Mouse (Mus musculus): ENCODE data around the gene Cwf19l1. TPM values are rescaled to one million over a fixed set of nuclear protein-coding genes. Genes with fewer than 3 reads are reported as not detected.
"Not testable (repeated sequence)": the region's sequence is repeated elsewhere in the genome, so short reads cannot be mapped to it uniquely, and the experiment has no call there.

Gene Cwf19l1
- polyA plus RNA-seq, 1 experiment from 2014 or later: 37.1 TPM

DNA sequence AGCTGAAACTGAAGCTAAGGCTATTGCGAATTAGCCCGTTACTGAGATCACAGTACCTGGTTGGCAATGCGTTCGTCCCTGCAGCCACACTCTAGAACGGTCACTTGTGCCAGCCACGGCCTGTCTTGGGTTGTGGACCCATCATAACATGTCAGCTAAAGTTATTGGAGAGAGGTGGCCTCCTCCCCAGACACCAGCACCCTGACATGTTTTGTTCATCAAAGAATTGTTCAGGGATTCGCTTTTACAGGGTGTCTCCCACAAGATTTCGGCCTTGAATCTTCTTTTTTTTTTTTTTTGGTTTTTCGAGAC is 10.8 kb upstream of the Cwf19l1 start:
- no peaks in the 10 kb centered on the region for H3K9me3 ChIP-seq (replicated peaks)
- no peak; the same call in 1 of the 2 replicates for ATAC-seq
- H3K4me2 ChIP-seq: peak overlapping the region; percentile 86
- H3K4me3 ChIP-seq: peak overlapping the region; percentile 78
- peaks cover 8% of the 10 kb centered on the region for H3K4me1 ChIP-seq
- peaks cover 13% of the 10 kb centered on the region for H3K27me3 ChIP-seq
- H3K27ac ChIP-seq: no peak overlapping the region
- H3K9ac ChIP-seq: peak overlapping the region; percentile 83
- WGBS: 61% methylated on average over 9 of the region's 9 CpGs
- H3K36me3 ChIP-seq (ENCODE audit: poor library complexity, severe bottlenecking): peaks cover 29% of the 10 kb centered on the region

DNA sequence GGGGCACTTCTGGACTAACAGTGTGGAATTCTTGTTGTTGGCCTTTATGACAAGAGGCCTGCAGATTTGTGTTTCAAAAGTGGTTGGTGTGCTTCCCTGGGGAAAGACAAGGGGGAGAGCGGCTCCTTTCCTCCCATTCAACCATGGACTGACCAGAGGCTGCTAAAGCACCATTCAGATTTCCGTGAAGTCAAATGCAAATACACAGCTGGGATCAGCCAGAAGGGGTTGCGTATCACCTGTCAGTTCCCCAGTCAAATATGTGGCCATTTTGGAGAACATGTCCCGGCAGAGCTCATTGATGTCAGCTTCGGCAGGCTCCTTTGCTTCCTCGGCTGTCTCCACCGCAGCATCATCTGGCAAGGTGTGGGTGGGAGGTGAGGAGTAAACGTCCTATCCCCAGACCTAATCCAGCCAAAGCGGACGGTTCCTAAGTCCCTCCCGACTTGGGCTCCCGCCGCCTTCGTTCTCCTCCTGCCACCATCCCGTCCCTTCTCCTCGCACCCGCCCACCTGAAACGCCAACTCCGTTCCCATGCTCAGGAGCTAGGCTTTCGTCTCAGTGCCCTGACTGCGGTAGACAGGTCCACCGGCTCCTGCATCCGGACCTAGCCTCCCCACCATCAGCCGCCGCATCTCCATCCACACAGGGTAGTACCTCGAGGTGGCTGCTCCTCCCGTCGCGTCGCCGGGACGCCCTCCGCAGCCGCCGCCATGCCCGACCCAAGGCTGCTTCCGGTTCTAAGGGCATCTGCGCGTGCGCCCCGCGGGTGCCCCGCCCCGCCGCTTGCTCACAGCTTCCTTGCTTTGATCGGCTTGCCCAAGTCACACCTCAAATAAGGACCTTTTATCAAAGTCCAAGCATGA is 10.3 kb upstream of the Cwf19l1 start, which contains the start of gene Bloc1s2:
Gene Bloc1s2, minus strand, starts transcription at position 745 of the 866 bp plus-strand sequence.
- Histone ChIP-seq H3K4me1 (peaks cover 8% of the 10 kb centered on the region), H3K27ac (peak within 1 kb of the TSS; percentile 51), H3K9me3 (replicated peaks) (no peaks in the 10 kb centered on the region), H3K27me3 (peaks cover 13% of the 10 kb centered on the region), H3K4me3 (peak within 1 kb of the TSS; percentile 78), H3K4me2 (peak within 1 kb of the TSS; percentile 86), H3K9ac (peak within 1 kb of the TSS; percentile 83), H3K36me3 (ENCODE audit: poor library complexity, severe bottlenecking) (peaks cover 35% of the 10 kb centered on the region)
- WGBS: 2% methylated on average over 46 of the region's 46 CpGs
- ATAC-seq: peak; percentile 96

DNA sequence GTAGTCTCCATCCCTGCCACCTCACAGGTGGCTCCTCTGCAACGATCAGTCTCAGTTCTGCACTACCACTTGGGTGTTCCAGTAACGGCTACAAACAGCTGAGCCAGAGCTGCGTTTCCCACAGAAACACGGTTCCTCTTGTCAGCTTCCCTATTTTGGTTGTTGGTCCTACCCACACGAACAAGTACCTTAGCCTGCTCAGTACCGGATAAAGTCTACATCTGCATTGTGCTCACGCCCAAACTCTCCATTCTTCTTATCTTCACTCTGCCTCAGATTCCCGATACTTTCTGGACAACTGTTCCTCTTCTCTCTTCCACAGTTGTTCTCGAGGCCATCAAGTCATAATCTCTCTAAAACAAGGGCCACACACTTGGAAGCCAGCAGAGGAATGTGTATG is 8.7 kb upstream of the Cwf19l1 start:
- no peak overlapping the region for H3K4me2 ChIP-seq
- no peak overlapping the region for H3K4me3 ChIP-seq
- ATAC-seq: no peak
- H3K27ac ChIP-seq: no peak overlapping the region
- no peaks in the 10 kb centered on the region for H3K9me3 ChIP-seq (replicated peaks)
- H3K4me1 ChIP-seq: peaks cover 8% of the 10 kb centered on the region
- WGBS: 92% methylated on average over 9 of the region's 9 CpGs
- H3K36me3 ChIP-seq (ENCODE audit: poor library complexity, severe bottlenecking): peaks cover 49% of the 10 kb centered on the region
- H3K27me3 ChIP-seq: peaks cover 8% of the 10 kb centered on the region; the same call in 1 of the 2 replicates
- no peak overlapping the region for H3K9ac ChIP-seq

DNA sequence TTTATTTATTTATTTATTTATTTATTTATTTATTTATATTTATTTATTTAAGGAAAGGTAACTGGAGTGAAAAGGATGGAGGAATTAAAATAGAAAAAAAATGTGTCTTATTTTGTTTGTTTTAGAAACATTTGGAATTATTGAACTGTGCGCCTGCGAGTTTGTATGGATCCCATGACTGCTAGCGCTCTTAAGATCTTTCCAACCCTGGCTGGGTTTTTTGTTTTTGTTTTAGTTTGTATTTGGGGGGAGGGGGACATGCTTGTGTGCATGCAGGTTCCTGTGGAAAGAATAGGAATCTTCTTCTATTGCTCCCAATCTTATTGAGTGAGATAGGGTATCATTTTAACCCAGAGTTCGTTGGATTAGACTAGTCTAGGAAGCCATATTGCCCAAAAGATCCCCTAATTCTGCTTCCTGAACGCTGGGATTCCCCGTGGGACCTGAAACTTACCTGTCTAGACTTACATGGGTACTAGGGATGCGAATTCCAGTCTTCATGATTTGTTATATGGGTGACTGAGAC is 347 bp upstream of the Cwf19l1 start:
- Histone ChIP-seq H3K4me2 (peak overlapping the region; percentile 60), H3K27ac (no peak overlapping the region), H3K9ac (peak overlapping the region; percentile 54; the same call in 1 of the 2 replicates), H3K4me1 (peaks cover 9% of the 10 kb centered on the region), H3K36me3 (ENCODE audit: poor library complexity, severe bottlenecking) (peaks cover 37% of the 10 kb centered on the region), H3K9me3 (replicated peaks) (no peaks in the 10 kb centered on the region), H3K4me3 (peak overlapping the region; percentile 85), H3K27me3 (no peaks in the 10 kb centered on the region)
- peak; percentile 34; the same call in 1 of the 2 replicates for ATAC-seq
- 26% methylated on average over 7 of the region's 7 CpGs for WGBS

DNA sequence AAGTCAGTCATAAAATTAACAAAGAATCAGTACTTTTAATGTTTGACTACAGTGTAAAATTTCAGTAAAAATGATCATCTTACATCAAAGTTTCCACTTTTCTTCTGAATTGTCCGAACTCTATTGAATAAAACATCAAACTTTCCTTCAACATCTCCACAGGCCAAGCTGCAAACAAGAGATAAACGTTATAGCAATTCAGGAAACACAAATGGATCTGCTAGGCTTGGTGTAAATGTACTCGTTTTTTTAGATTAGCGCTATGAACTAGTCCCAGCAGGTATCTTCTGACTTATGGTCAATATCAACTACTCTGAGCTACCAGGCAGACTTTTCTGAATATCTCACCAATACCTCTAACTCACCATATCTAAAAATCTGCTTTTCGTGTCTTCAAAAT is 2.8 kb downstream of the Cwf19l1 start:
- Histone ChIP-seq H3K4me1 (peaks cover 9% of the 10 kb centered on the region), H3K4me2 (no peak overlapping the region), H3K36me3 (ENCODE audit: poor library complexity, severe bottlenecking) (peaks cover 41% of the 10 kb centered on the region), H3K9ac (no peak overlapping the region), H3K9me3 (replicated peaks) (no peaks in the 10 kb centered on the region), H3K27me3 (no peaks in the 10 kb centered on the region), H3K27ac (no peak overlapping the region), H3K4me3 (no peak overlapping the region)
- ATAC-seq: no peak
- WGBS: 91% methylated on average over 5 of the region's 5 CpGs

DNA sequence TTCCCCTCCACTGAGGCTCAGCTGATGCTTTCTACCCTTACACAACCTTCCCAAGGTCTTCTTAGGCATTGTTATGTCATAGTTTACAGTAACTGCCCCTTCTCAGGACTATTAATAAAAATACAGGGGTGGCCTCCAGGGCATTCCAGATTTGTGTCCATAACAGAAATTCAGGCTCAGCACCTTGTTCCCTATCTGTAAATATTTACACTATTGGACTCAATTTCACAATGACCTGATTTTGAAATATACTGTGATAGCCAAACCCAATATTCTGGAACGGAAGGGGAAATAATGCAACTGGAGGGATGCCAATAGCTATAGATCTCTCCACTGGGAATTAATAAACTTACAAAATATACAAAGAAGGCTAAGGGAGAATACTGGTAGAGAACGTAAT is 7.1 kb downstream of the Cwf19l1 start:
- H3K4me2 ChIP-seq: no peak overlapping the region
- no peaks in the 10 kb centered on the region for H3K27me3 ChIP-seq
- no peak for ATAC-seq
- no peaks in the 10 kb centered on the region for H3K4me1 ChIP-seq
- WGBS: 97% methylated on average over 2 of the region's 2 CpGs
- no peaks in the 10 kb centered on the region for H3K9me3 ChIP-seq (replicated peaks)
- no peak overlapping the region for H3K27ac ChIP-seq
- H3K4me3 ChIP-seq: no peak overlapping the region
- H3K36me3 ChIP-seq (ENCODE audit: poor library complexity, severe bottlenecking): peaks cover 80% of the 10 kb centered on the region
- no peak overlapping the region for H3K9ac ChIP-seq

DNA sequence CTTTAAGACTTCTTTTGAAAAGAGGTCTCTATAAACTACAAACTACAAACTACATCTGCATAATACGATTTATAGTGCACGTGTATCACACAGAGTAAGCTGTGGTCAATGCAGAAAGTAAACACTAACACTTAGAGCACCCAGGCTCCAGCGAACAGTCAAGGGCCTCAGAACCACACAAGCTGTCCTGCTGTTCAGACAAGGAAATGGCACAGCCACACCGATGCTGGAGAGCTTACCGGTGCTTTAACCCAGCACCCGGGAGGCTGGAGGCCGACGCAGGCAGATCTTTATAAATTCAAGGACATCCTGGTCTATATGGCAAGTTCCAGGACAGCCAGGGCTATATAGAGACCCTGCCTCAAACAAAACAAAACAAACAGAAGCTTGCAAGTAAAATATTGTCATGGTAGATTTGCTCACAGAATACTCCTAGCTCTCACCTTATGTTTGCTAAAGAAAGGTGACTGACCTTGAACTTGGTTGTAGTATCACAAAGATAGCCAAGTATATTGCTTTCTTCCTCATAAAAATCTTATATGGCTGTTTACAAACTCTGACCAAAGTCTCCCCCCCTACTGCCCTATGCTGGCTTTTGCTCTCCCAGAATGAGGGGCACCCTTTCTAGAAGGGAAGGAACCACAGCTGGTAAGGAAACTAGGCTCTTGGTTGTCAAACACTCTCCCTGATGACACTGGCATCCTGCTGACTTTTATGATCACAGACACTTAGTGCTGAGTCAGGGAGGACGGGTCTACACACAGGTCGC is 7.8 kb downstream of the Cwf19l1 start:
- no peaks in the 10 kb centered on the region for H3K27me3 ChIP-seq
- 93% methylated on average over 10 of the region's 10 CpGs for WGBS
- no peak overlapping the region for H3K9ac ChIP-seq
- no peak overlapping the region for H3K4me3 ChIP-seq
- H3K9me3 ChIP-seq (replicated peaks): no peaks in the 10 kb centered on the region
- no peak overlapping the region for H3K27ac ChIP-seq
- ATAC-seq: no peak
- H3K4me1 ChIP-seq: no peaks in the 10 kb centered on the region
- H3K4me2 ChIP-seq: no peak overlapping the region
- H3K36me3 ChIP-seq (ENCODE audit: poor library complexity, severe bottlenecking): peaks cover 86% of the 10 kb centered on the region

DNA sequence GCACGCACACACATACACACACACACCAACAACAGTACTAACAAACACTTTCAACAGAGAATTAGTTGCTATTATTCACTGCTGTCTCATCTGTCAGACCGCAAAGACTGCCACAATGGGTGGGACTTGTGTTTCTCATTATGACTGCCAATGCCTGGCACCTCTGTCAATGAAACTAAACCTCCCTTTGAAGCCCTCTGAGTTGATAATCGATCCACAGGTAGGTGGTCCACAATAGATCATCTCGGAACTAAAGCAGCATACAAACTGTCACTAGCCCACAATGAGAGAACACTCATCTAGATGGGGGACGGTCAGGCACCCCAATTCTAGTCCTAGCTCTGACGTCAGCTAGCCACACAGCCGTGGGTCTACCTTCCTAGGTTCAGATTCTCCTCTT is 14.5 kb downstream of the Cwf19l1 start:
- Histone ChIP-seq H3K4me1 (no peaks in the 10 kb centered on the region), H3K4me2 (no peak overlapping the region), H3K4me3 (no peak overlapping the region), H3K36me3 (ENCODE audit: poor library complexity, severe bottlenecking) (peaks cover 90% of the 10 kb centered on the region), H3K9me3 (replicated peaks) (no peaks in the 10 kb centered on the region), H3K27ac (no peak overlapping the region), H3K9ac (no peak overlapping the region), H3K27me3 (no peaks in the 10 kb centered on the region)
- ATAC-seq: no peak
- WGBS: 91% methylated on average over 7 of the region's 7 CpGs

DNA sequence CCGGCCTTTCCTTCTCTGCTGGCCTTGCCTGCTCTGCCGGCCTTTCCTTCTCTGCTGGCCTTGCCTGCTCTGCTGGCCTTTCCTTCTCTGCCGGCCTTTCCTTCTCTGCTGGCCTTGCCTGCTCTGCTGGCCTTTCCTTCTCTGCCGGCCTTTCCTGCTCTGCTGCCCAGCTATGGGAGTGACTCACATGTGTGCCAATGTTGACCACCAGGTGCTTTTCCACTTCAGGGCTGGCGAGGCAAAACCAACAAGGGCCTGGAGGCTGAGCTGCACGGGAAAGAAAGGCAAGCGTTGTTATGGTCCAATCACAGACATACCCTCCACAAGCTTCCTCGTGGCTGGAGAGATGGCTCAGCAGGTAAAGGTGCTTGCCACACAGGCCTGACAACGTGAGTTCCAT is 15.0 kb downstream of the Cwf19l1 start:
- ATAC-seq; H3K27me3 ChIP-seq; H3K9me3 ChIP-seq (replicated peaks); H3K9ac ChIP-seq; H3K4me2 ChIP-seq; H3K4me3 ChIP-seq; H3K4me1 ChIP-seq; H3K27ac ChIP-seq: not testable (repeated sequence)
- peaks cover 91% of the 10 kb centered on the region for H3K36me3 ChIP-seq (ENCODE audit: poor library complexity, severe bottlenecking)
- 93% methylated on average over 8 of the region's 9 CpGs for WGBS

DNA sequence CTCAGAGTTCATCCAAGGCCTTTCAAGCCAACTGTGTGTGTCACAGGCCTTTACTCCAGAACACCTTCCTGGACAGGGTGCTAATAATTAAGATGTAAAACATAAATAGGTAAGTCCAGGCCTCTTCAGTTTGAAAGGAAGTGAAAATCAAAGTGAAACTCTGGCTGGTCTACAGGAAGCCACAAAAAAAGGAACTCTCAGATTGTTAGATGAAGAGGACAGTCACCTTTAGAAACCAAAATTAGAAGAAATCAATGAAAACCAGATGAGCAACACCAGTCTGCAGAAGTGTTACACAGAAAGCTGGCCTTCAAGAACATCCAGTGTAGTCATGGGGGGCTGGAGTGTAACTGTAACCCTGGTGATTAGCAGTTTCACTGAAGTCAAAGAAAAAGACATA is 17.9 kb downstream of the Cwf19l1 start:
- H3K9ac ChIP-seq: no peak overlapping the region
- no peak overlapping the region for H3K4me3 ChIP-seq
- H3K27me3 ChIP-seq: no peaks in the 10 kb centered on the region
- H3K4me2 ChIP-seq: no peak overlapping the region
- no peaks in the 10 kb centered on the region for H3K4me1 ChIP-seq
- H3K9me3 ChIP-seq (replicated peaks): no peaks in the 10 kb centered on the region
- H3K36me3 ChIP-seq (ENCODE audit: poor library complexity, severe bottlenecking): peaks cover 88% of the 10 kb centered on the region
- no peak overlapping the region for H3K27ac ChIP-seq
- ATAC-seq: no peak

DNA sequence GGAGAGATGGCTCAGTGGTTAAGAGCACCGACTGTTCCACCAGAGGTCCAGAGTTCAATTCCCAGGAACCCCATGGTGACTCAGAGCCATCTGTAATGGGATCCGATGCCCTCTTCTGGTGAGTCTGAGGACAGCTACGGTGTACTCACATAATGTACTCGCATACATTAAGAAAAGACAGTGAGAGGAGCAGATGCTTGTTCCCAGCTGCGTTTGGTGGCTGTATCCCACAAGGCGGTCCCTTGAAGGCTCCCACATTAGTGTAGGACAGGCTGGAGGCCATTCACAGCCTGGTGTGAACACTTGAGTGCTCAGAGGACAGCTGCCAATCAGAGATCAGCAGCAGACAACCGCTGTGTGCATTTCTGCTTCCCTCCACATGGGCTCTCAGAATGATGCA is 24.0 kb downstream of the Cwf19l1 start:
- no peak overlapping the region for H3K4me3 ChIP-seq
- ATAC-seq: no peak
- H3K4me2 ChIP-seq: no peak overlapping the region
- H3K4me1 ChIP-seq: peaks cover 7% of the 10 kb centered on the region
- 61% methylated on average over 7 of the region's 7 CpGs for WGBS
- H3K27me3 ChIP-seq: no peaks in the 10 kb centered on the region
- peaks cover 70% of the 10 kb centered on the region for H3K36me3 ChIP-seq (ENCODE audit: poor library complexity, severe bottlenecking)
- no peaks in the 10 kb centered on the region for H3K9me3 ChIP-seq (replicated peaks)
- no peak overlapping the region for H3K27ac ChIP-seq
- no peak overlapping the region for H3K9ac ChIP-seq

DNA sequence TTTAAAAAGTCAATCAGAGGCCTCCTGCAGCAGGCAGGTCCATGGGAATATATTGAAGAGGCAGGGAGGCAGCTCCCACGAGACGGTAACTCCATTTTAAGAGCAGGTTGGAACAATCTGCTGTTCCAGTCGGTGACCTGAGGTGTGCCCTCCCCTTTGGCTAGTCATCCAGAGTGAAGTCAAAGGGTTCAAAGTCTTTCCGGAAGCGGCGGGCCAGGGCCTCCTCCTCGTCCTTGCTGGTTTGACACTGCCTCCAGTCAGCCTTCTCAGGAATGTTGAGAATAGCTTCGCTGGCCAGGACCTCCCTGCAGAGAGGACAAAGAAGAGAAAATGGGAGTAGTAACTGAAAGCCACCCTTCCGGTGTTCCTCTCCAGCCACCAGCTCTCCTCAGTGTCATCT is 25.3 kb downstream of the Cwf19l1 start:
- 89% methylated on average over 9 of the region's 9 CpGs for WGBS
- H3K36me3 ChIP-seq (ENCODE audit: poor library complexity, severe bottlenecking): peaks cover 60% of the 10 kb centered on the region

More for the DNA sequence above, 25.3 kb downstream of the Cwf19l1 start:
- Histone ChIP-seq H3K9ac (no peak overlapping the region), H3K4me3 (no peak overlapping the region), H3K27me3 (no peaks in the 10 kb centered on the region), H3K4me2 (no peak overlapping the region), H3K27ac (no peak overlapping the region), H3K9me3 (replicated peaks) (no peaks in the 10 kb centered on the region), H3K4me1 (peaks cover 20% of the 10 kb centered on the region)
- no peak for ATAC-seq

All from forebrain, embryonic 13.5 days (tissue).